Mouse (Mus musculus): ENCODE measurements around the gene Ncstn. TPM values are rescaled to one million over a fixed set of nuclear protein-coding genes. Genes with fewer than 3 reads are reported as not detected.

The Ncstn gene
- polyA plus RNA-seq, 1 experiment from 2014 or later: 106 TPM

DNA sequence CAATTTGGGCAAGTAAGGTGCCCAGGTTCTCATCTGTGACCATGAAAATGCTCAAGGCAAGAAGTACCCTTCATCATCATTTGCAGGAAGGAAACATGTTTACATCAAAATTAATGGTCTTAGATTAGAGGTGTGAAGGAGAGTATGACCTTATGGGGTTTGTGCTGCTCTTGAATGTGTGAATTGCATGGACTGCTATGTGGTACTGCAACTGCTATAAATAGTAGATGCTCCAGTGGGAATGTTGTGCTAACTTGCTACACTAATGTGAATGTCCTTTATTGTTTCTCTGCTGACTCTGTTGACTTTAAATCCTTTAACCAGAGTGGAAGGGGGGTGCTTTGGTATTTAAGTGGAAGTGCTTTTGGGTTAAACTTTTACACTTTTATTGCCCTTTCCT, 11.7 kb upstream of the Ncstn start:
- H3K27ac ChIP-seq (ENCODE audit: low read length): peak overlapping the region; percentile 68
- peaks cover 15% of the 10 kb centered on the region for H3K4me1 ChIP-seq (ENCODE audit: control insufficient read depth, insufficient read depth, low read length)
- ATAC-seq (replicated peaks; ENCODE audit: extremely low read depth, insufficient read depth, low FRiP score): peak; percentile 85
- no peaks in the 10 kb centered on the region for H3K27me3 ChIP-seq (ENCODE audit: control insufficient read depth, insufficient read depth, low read length)
- no peak overlapping the region for H3K4me2 ChIP-seq (ENCODE audit: low read depth, low read length)
- H3K36me3 ChIP-seq (ENCODE audit: control insufficient read depth, insufficient read depth): peaks cover 56% of the 10 kb centered on the region
- H3K9ac ChIP-seq (ENCODE audit: low read length): no peak overlapping the region
- H3K9me3 ChIP-seq (replicated peaks; ENCODE audit: control insufficient read depth, low read length): no peaks in the 10 kb centered on the region
- H3K4me3 ChIP-seq (ENCODE audit: low read length): no peak overlapping the region

GRCm38 (mm10) chr1:172093522-172093921, 10.9 kb upstream of the Ncstn start:
- Histone ChIP-seq H3K27ac (ENCODE audit: low read length) (peak overlapping the region; percentile 68), H3K4me3 (ENCODE audit: low read length) (no peak overlapping the region), H3K9ac (ENCODE audit: low read length) (no peak overlapping the region), H3K36me3 (ENCODE audit: control insufficient read depth, insufficient read depth) (peaks cover 59% of the 10 kb centered on the region), H3K4me2 (ENCODE audit: low read depth, low read length) (no peak overlapping the region), H3K4me1 (ENCODE audit: control insufficient read depth, insufficient read depth, low read length) (peaks cover 15% of the 10 kb centered on the region), H3K27me3 (ENCODE audit: control insufficient read depth, insufficient read depth, low read length) (no peaks in the 10 kb centered on the region), H3K9me3 (replicated peaks; ENCODE audit: control insufficient read depth, low read length) (no peaks in the 10 kb centered on the region)
- 60% methylated on average over 3 of the region's 3 CpGs for whole genome bisulfite sequencing
- ATAC-seq (replicated peaks; ENCODE audit: extremely low read depth, insufficient read depth, low FRiP score): no peak

DNA sequence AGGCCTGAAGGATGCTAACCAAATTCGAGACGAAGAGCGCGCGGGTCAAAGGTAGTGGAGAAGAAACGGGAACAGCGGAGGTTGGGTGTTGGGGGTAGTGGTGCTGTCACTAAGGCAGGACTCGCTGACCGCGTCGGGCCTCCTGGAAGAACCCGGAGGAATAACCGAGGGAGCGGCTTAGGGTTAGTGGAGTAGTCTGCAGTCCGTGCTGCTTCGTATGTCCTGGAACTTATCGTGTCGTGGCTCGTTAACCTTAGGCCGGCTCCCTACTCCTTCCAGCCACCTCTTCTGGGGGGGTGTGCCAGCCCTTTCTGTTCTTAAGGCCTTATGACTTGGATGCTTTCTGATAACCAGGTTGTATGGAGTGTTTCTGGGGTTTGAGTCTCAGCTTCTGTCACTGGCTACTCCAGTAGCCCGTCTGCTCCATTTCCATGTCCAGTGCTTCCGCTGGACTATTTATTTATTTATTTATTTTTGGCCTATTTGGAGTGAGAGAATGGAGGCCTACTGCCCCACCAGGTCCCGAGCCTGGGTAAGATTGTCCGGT, 377 bp upstream of the Ncstn start:
- WGBS: under 1% methylated on average over 24 of the region's 24 CpGs
- ATAC-seq (replicated peaks; ENCODE audit: extremely low read depth, insufficient read depth, low FRiP score): peak; percentile 65
- Histone ChIP-seq H3K9ac (ENCODE audit: low read length) (peak overlapping the region; percentile 80), H3K4me3 (ENCODE audit: low read length) (peak overlapping the region; percentile 70), H3K36me3 (ENCODE audit: control insufficient read depth, insufficient read depth) (peaks cover 14% of the 10 kb centered on the region), H3K4me1 (ENCODE audit: control insufficient read depth, insufficient read depth, low read length) (peaks cover 19% of the 10 kb centered on the region), H3K27me3 (ENCODE audit: control insufficient read depth, insufficient read depth, low read length) (no peaks in the 10 kb centered on the region), H3K9me3 (replicated peaks; ENCODE audit: control insufficient read depth, low read length) (no peaks in the 10 kb centered on the region), H3K27ac (ENCODE audit: low read length) (peak overlapping the region; percentile 84), H3K4me2 (ENCODE audit: low read depth, low read length) (peak overlapping the region; percentile 89)

DNA sequence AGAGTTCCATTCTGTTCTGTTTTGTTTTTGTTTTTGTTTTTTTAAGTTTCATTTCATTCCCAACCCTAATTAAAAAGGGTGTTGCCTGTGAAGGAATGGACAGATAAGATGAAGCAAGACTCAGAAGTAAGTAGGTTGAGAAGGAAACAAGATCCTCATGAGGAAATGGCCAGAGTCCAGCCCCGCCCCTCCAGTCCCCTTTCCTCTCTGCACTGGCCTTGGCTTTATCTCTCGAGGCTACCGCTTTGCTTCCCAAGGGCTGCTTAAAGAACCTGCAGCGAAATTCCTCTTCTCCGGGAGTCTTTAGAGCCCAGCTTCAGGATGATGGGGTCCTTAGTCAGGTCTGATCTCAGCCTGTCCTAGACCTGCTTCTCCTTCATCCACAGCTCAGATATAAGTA, 4.6 kb downstream of the Ncstn start:
- 48% methylated on average over 5 of the region's 5 CpGs for WGBS
- H3K4me2 ChIP-seq (ENCODE audit: low read depth, low read length): no peak overlapping the region
- no peak overlapping the region for H3K4me3 ChIP-seq (ENCODE audit: low read length)
- H3K9ac ChIP-seq (ENCODE audit: low read length): no peak overlapping the region
- H3K9me3 ChIP-seq (replicated peaks; ENCODE audit: control insufficient read depth, low read length): no peaks in the 10 kb centered on the region
- ATAC-seq (replicated peaks; ENCODE audit: extremely low read depth, insufficient read depth, low FRiP score): no peak
- no peaks in the 10 kb centered on the region for H3K27me3 ChIP-seq (ENCODE audit: control insufficient read depth, insufficient read depth, low read length)
- no peak overlapping the region for H3K27ac ChIP-seq (ENCODE audit: low read length)
- H3K4me1 ChIP-seq (ENCODE audit: control insufficient read depth, insufficient read depth, low read length): peaks cover 5% of the 10 kb centered on the region
- H3K36me3 ChIP-seq (ENCODE audit: control insufficient read depth, insufficient read depth): peaks cover 46% of the 10 kb centered on the region

- no peak for ATAC-seq (replicated peaks; ENCODE audit: extremely low read depth, insufficient read depth, low FRiP score)
- Histone ChIP-seq H3K4me1 (ENCODE audit: control insufficient read depth, insufficient read depth, low read length) (peaks cover 8% of the 10 kb centered on the region), H3K36me3 (ENCODE audit: control insufficient read depth, insufficient read depth) (peaks cover 78% of the 10 kb centered on the region), H3K9ac (ENCODE audit: low read length) (no peak overlapping the region), H3K4me3 (ENCODE audit: low read length) (no peak overlapping the region), H3K9me3 (replicated peaks; ENCODE audit: control insufficient read depth, low read length) (no peaks in the 10 kb centered on the region), H3K27me3 (ENCODE audit: control insufficient read depth, insufficient read depth, low read length) (no peaks in the 10 kb centered on the region), H3K4me2 (ENCODE audit: low read depth, low read length) (no peak overlapping the region), H3K27ac (ENCODE audit: low read length) (no peak overlapping the region)
- WGBS: 96% methylated on average over 7 of the region's 7 CpGs
These were observed 10.0 kb downstream of the Ncstn start for GRCm38 (mm10) chr1:172072604-172073003.

- no peak overlapping the region for H3K27ac ChIP-seq (ENCODE audit: low read length)
- WGBS: 83% methylated on average over 4 of the region's 4 CpGs
- peaks cover 81% of the 10 kb centered on the region for H3K36me3 ChIP-seq (ENCODE audit: control insufficient read depth, insufficient read depth)
- H3K9ac ChIP-seq (ENCODE audit: low read length): no peak overlapping the region
- H3K4me1 ChIP-seq (ENCODE audit: control insufficient read depth, insufficient read depth, low read length): peaks cover 8% of the 10 kb centered on the region
- H3K4me2 ChIP-seq (ENCODE audit: low read depth, low read length): no peak overlapping the region
- H3K4me3 ChIP-seq (ENCODE audit: low read length): no peak overlapping the region
- H3K9me3 ChIP-seq (replicated peaks; ENCODE audit: control insufficient read depth, low read length): no peaks in the 10 kb centered on the region
- H3K27me3 ChIP-seq (ENCODE audit: control insufficient read depth, insufficient read depth, low read length): no peaks in the 10 kb centered on the region
- ATAC-seq (replicated peaks; ENCODE audit: extremely low read depth, insufficient read depth, low FRiP score): no peak
These were observed 11.0 kb downstream of the Ncstn start for GRCm38 (mm10) chr1:172071556-172071955.

- 28% methylated on average over 6 of the region's 6 CpGs for WGBS
- ATAC-seq (replicated peaks; ENCODE audit: extremely low read depth, insufficient read depth, low FRiP score): no peak
- no peaks in the 10 kb centered on the region for H3K27me3 ChIP-seq (ENCODE audit: control insufficient read depth, insufficient read depth, low read length)
- H3K4me3 ChIP-seq (ENCODE audit: low read length): no peak overlapping the region
- H3K9ac ChIP-seq (ENCODE audit: low read length): no peak overlapping the region
- no peak overlapping the region for H3K27ac ChIP-seq (ENCODE audit: low read length)
- H3K9me3 ChIP-seq (replicated peaks; ENCODE audit: control insufficient read depth, low read length): no peaks in the 10 kb centered on the region
- H3K4me1 ChIP-seq (ENCODE audit: control insufficient read depth, insufficient read depth, low read length): peaks cover 8% of the 10 kb centered on the region
- H3K4me2 ChIP-seq (ENCODE audit: low read depth, low read length): no peak overlapping the region
- peaks cover 82% of the 10 kb centered on the region for H3K36me3 ChIP-seq (ENCODE audit: control insufficient read depth, insufficient read depth)
These were observed 12.4 kb downstream of the Ncstn start for GRCm38 (mm10) chr1:172070227-172070626.

GRCm38 (mm10) chr1:172064613-172065141, 17.9 kb downstream of the Ncstn start:
- Histone ChIP-seq H3K4me1 (ENCODE audit: control insufficient read depth, insufficient read depth, low read length) (no peaks in the 10 kb centered on the region; the same call in 1 of the 2 replicates), H3K36me3 (ENCODE audit: control insufficient read depth, insufficient read depth) (peaks cover 44% of the 10 kb centered on the region), H3K27me3 (ENCODE audit: control insufficient read depth, insufficient read depth, low read length) (no peaks in the 10 kb centered on the region), H3K9ac (ENCODE audit: low read length) (no peak overlapping the region), H3K27ac (ENCODE audit: low read length) (no peak overlapping the region), H3K9me3 (replicated peaks; ENCODE audit: control insufficient read depth, low read length) (no peaks in the 10 kb centered on the region), H3K4me3 (ENCODE audit: low read length) (no peak overlapping the region), H3K4me2 (ENCODE audit: low read depth, low read length) (no peak overlapping the region)
- 73% methylated on average over 13 of the region's 13 CpGs for WGBS
- ATAC-seq (replicated peaks; ENCODE audit: extremely low read depth, insufficient read depth, low FRiP score): no peak

GRCm38 (mm10) chr1:172063291-172064023, 19.1 kb downstream of the Ncstn start:
- Histone ChIP-seq H3K36me3 (ENCODE audit: control insufficient read depth, insufficient read depth) (peaks cover 32% of the 10 kb centered on the region), H3K9ac (ENCODE audit: low read length) (no peak overlapping the region), H3K4me2 (ENCODE audit: low read depth, low read length) (no peak overlapping the region), H3K4me3 (ENCODE audit: low read length) (no peak overlapping the region), H3K4me1 (ENCODE audit: control insufficient read depth, insufficient read depth, low read length) (no peaks in the 10 kb centered on the region; the same call in 1 of the 2 replicates), H3K27ac (ENCODE audit: low read length) (no peak overlapping the region), H3K27me3 (ENCODE audit: control insufficient read depth, insufficient read depth, low read length) (no peaks in the 10 kb centered on the region), H3K9me3 (replicated peaks; ENCODE audit: control insufficient read depth, low read length) (no peaks in the 10 kb centered on the region)
- 40% methylated on average over 4 of the region's 4 CpGs for WGBS
- no peak for ATAC-seq (replicated peaks; ENCODE audit: extremely low read depth, insufficient read depth, low FRiP score)
